Mouse (Mus musculus): Measurements from ENCODE around the gene Mrpl33.

DNA sequence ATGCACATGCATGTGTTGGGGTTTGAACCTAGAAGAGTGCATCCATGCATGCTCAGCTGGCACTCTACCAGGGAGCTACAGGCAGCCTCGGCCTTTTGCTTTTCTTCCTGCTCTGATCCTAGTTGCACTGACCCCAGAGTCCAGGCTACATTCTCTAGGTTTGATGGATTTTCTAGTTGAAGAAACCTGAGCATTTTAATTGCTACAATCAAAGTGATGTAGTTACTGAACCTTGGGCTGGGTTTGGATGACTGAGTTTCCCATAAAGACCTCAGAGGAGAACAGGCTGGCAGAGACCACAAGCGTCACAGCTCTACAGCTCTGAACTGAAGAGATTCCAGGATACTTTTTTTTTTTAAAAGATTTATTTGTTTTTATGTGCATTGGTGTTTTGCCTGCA is 13.5 kb upstream of the Mrpl33 start:
- TF ChIP-seq CTCF (IDR thresholded peaks at IDR 0.05; ENCODE audit: extremely low read depth, insufficient read depth, low read length) (no peak), POLR2A (IDR thresholded peaks at IDR 0.05; ENCODE audit: extremely low read depth, insufficient read depth, low read length) (no peak)

Data from cortical plate, adult 2 months (tissue).